Mouse (Mus musculus): ENCODE data around the gene Eif4e3. TPM values are rescaled to one million over a fixed set of nuclear protein-coding genes. Genes with fewer than 3 reads are reported as not detected.

The Eif4e3 gene
- total and polyA plus RNA-seq, 3 experiments = 9.8 to 16.3 (median 11.8) TPM

- H3K9me3 ChIP-seq (replicated peaks; ENCODE audit: low read length) = no peaks in the 10 kb centered on the region
- in situ Hi-C loops (cut with MboI; ENCODE audit: low pct_ligation_motif_present, low pct_unique_long_range_greater_than_20kb, low sequenced_read_pairs) (loop anchor here (25.0 kb wide), 1 partner anchor 133 kb away; no protein-coding TSS in a partner anchor), dilution Hi-C loops (cut with MboI; ENCODE audit: extremely low pct_ligation_motif_present, extremely low pct_unique_long_range_greater_than_20kb, low sequenced_read_pairs) (no loop called here)
- DNase-seq (ENCODE audit: extremely low read depth) = no peak
- no peak overlapping the region for H3K9ac ChIP-seq (ENCODE audit: insufficient read depth, low read depth)
- H3K36me3 ChIP-seq (replicated peaks in 1 of 2; ENCODE audit: control insufficient read depth in 1 of 2, insufficient read depth in 1 of 2, low read length in 1 of 2) = peaks cover 0 to 34% of the 10 kb centered on the region in 2 experiments
- H3K4me3 ChIP-seq (replicated peaks in 1 of 3; ENCODE audit: low read depth in 2 of 3, low read length in 2 of 3, poor library complexity in 1 of 3) = no peak overlapping the region
- peaks cover 7 to 68% of the 10 kb centered on the region in 2 experiments; a peak in 3 of 4 replicates for H3K4me1 ChIP-seq (ENCODE audit: control insufficient read depth in 1 of 2, insufficient read depth in 2 of 2)
- no peak overlapping the region for H3K4me2 ChIP-seq (ENCODE audit: insufficient read depth, low read depth, poor library complexity, severe bottlenecking)
- no peaks in the 10 kb centered on the region; the same call in 1 of the 2 replicates for H3K79me2 ChIP-seq (replicated peaks; ENCODE audit: control insufficient read depth, extremely low read depth, insufficient read depth, poor library complexity, severe bottlenecking)
- H3K27me3 ChIP-seq (replicated peaks) = no peaks in the 10 kb centered on the region
- H3K27ac ChIP-seq (ENCODE audit: insufficient read depth, low read depth) = no peak overlapping the region
- TF ChIP-seq TCF12 (IDR thresholded peaks at IDR 0.05; ENCODE audit: low read depth, low read length) = no peak
Observed at GRCm38 (mm10) chr6:99654343-99654742, 12.2 kb downstream of the Eif4e3 start.

GRCm38 (mm10) chr6:99652341-99652740 is 14.2 kb downstream of the Eif4e3 start:
- Histone ChIP-seq H3K4me3 (replicated peaks in 1 of 3; ENCODE audit: low read depth in 2 of 3, low read length in 2 of 3, poor library complexity in 1 of 3) (no peak overlapping the region), H3K79me2 (replicated peaks; ENCODE audit: control insufficient read depth, extremely low read depth, insufficient read depth, poor library complexity, severe bottlenecking) (no peaks in the 10 kb centered on the region; the same call in 1 of the 2 replicates), H3K36me3 (replicated peaks in 1 of 2; ENCODE audit: control insufficient read depth in 1 of 2, insufficient read depth in 1 of 2, low read length in 1 of 2) (peaks cover 2 to 26% of the 10 kb centered on the region in 2 experiments), H3K27me3 (replicated peaks) (no peaks in the 10 kb centered on the region), H3K4me2 (ENCODE audit: insufficient read depth, low read depth, poor library complexity, severe bottlenecking) (no peak overlapping the region), H3K9me3 (replicated peaks; ENCODE audit: low read length) (no peaks in the 10 kb centered on the region), H3K9ac (ENCODE audit: insufficient read depth, low read depth) (no peak overlapping the region), H3K4me1 (ENCODE audit: control insufficient read depth in 1 of 2, insufficient read depth in 2 of 2) (peaks cover 7 to 75% of the 10 kb centered on the region in 2 experiments; a peak in 3 of 4 replicates), H3K27ac (ENCODE audit: insufficient read depth, low read depth) (no peak overlapping the region)
- in situ Hi-C loops (cut with MboI; ENCODE audit: low pct_ligation_motif_present, low pct_unique_long_range_greater_than_20kb, low sequenced_read_pairs) (loop anchor here (25.0 kb wide), 1 partner anchor 135 kb away; no protein-coding TSS in a partner anchor), dilution Hi-C loops (cut with MboI; ENCODE audit: extremely low pct_ligation_motif_present, extremely low pct_unique_long_range_greater_than_20kb, low sequenced_read_pairs) (no loop called here)
- TF ChIP-seq ELF1 (IDR thresholded peaks at IDR 0.05; ENCODE audit: low read depth, low read length) (no peak), SIN3A (IDR thresholded peaks at IDR 0.05; ENCODE audit: low read length) (no peak), ZNF384 (IDR thresholded peaks at IDR 0.05; ENCODE audit: low read depth, low read length) (peak; percentile 95), RAD21 (IDR thresholded peaks at IDR 0.05; ENCODE audit: low read depth, low read length) (peak; percentile 69), MEF2A (IDR thresholded peaks at IDR 0.05; ENCODE audit: borderline replicate concordance, low read depth, low read length) (no peak), SMC3 (IDR thresholded peaks at IDR 0.05; ENCODE audit: low read depth, low read length) (peak; percentile 35), CTCF (conservative IDR thresholded peaks at IDR 0.05 in 1 of 2, IDR thresholded peaks at IDR 0.05 in 1 of 2; ENCODE audit: low read depth in 2 of 2, low read length in 2 of 2) (peak in 1 of 2 experiments; percentile 70; a peak in 2 of 4 replicates), IRF4 (IDR thresholded peaks at IDR 0.05; ENCODE audit: low read depth, low read length) (peak; percentile 44; the same call in 1 of the 2 replicates), UBTF (IDR thresholded peaks at IDR 0.05; ENCODE audit: low read depth, low read length) (no peak)
- DNase-seq (ENCODE audit: extremely low read depth) = no peak

- Histone ChIP-seq H3K9ac (ENCODE audit: insufficient read depth, low read depth) (no peak overlapping the region), H3K4me1 (ENCODE audit: control insufficient read depth in 1 of 2, insufficient read depth in 2 of 2) (peaks cover 0 to 56% of the 10 kb centered on the region in 2 experiments; a peak in 2 of 4 replicates), H3K27ac (ENCODE audit: insufficient read depth, low read depth) (no peak overlapping the region), H3K4me2 (ENCODE audit: insufficient read depth, low read depth, poor library complexity, severe bottlenecking) (no peak overlapping the region), H3K9me3 (replicated peaks; ENCODE audit: low read length) (peaks cover 2% of the 10 kb centered on the region), H3K79me2 (replicated peaks; ENCODE audit: control insufficient read depth, extremely low read depth, insufficient read depth, poor library complexity, severe bottlenecking) (no peaks in the 10 kb centered on the region), H3K36me3 (replicated peaks in 1 of 2; ENCODE audit: control insufficient read depth in 1 of 2, insufficient read depth in 1 of 2, low read length in 1 of 2) (peaks cover 5 to 49% of the 10 kb centered on the region in 2 experiments), H3K4me3 (replicated peaks in 1 of 3; ENCODE audit: low read depth in 2 of 3, low read length in 2 of 3, poor library complexity in 1 of 3) (no peak overlapping the region), H3K27me3 (replicated peaks) (no peaks in the 10 kb centered on the region)
- TF ChIP-seq CHD1 (IDR thresholded peaks at IDR 0.05; ENCODE audit: low read depth, low read length) (no peak), CTCF (conservative IDR thresholded peaks at IDR 0.05 in 1 of 2, IDR thresholded peaks at IDR 0.05 in 1 of 2; ENCODE audit: low read depth in 2 of 2, low read length in 2 of 2) (no peak)
- in situ Hi-C loops (cut with MboI; ENCODE audit: low pct_ligation_motif_present, low pct_unique_long_range_greater_than_20kb, low sequenced_read_pairs) = no loop called here
- DNase-seq (ENCODE audit: extremely low read depth) = no peak
- dilution Hi-C loops (cut with MboI; ENCODE audit: extremely low pct_ligation_motif_present, extremely low pct_unique_long_range_greater_than_20kb, low sequenced_read_pairs) = no loop called here
Observed at GRCm38 (mm10) chr6:99649307-99649706, 17.3 kb downstream of the Eif4e3 start.
